Mouse (Mus musculus) hindbrain, embryonic 16.5 days (tissue): ENCODE results near the gene Hmgb2. TPM values are rescaled to one million over a fixed set of nuclear protein-coding genes. Genes with fewer than 3 reads are reported as not detected.

Source experiments
- ATAC-seq: fragments of 200-750 bp; cut with Nextera tagmentation; 2 replicates; pipeline ENCODE4 v1.8.0; 2017; ENCODE audit warnings: moderate TSS enrichment, moderate library complexity
- H3K27ac ChIP-seq: fragments of 300-500 bp; sonication (generic); 2 replicates; pipeline ENCODE4 v1.5.1; 2014; ENCODE audit warnings: low read depth, mild to moderate bottlenecking, control low read depth, low read length, moderate library complexity
- H3K27me3 ChIP-seq: fragments of 300-500 bp; sonication (generic); replicated peaks from 2 replicates; pipeline ENCODE4 v1.6.1; 2014; ENCODE audit warnings: low read length; ENCODE audit not compliant: control insufficient read depth, insufficient read depth
- H3K36me3 ChIP-seq: fragments of 300-500 bp; sonication (generic); 2 replicates; pipeline ENCODE4 v1.6.1; 2014; ENCODE audit warnings: mild to moderate bottlenecking, low read length, moderate library complexity, mixed read lengths; ENCODE audit not compliant: control insufficient read depth, insufficient read depth
- H3K4me1 ChIP-seq: fragments of 300-500 bp; sonication (generic); 2 replicates; pipeline ENCODE4 v1.6.1; 2014; ENCODE audit warnings: low read depth, low read length; ENCODE audit not compliant: control insufficient read depth, insufficient read depth
- H3K4me2 ChIP-seq: fragments of 300-500 bp; sonication (generic); 2 replicates; pipeline ENCODE4 v1.6.1; 2014; ENCODE audit warnings: mild to moderate bottlenecking, low read length, control low read depth, moderate library complexity
- H3K4me3 ChIP-seq: fragments of 300-500 bp; sonication (generic); 2 replicates; pipeline ENCODE4 v1.5.1; 2014; ENCODE audit warnings: mild to moderate bottlenecking, low read length, control low read depth, moderate library complexity
- H3K9ac ChIP-seq: fragments of 300-500 bp; sonication (generic); 2 replicates; pipeline ENCODE4 v1.6.1; 2014; ENCODE audit warnings: low read depth, mild to moderate bottlenecking, control low read depth, low read length, moderate library complexity
- H3K9me3 ChIP-seq: fragments of 300-500 bp; sonication (generic); 2 replicates; pipeline ENCODE4 v1.6.1; 2014; ENCODE audit warnings: mild to moderate bottlenecking, low read length, moderate library complexity; ENCODE audit not compliant: control insufficient read depth
- WGBS: fragments of 180-500 bp; shearing (Covaris S2); extraction: QIAGEN DNeasy Blood & Tissue Kit; methylation state at CpG from one replicate; pipeline ENCODE4 v1.1.7; 2014; 5-methylcytosine and 5-hydroxymethylcytosine counted together
- polyA plus RNA-seq: library from polyadenylated mRNA; unstranded; fragments of >200 nt; fragmentation: Nextera tagmentation; extraction: Ambion mirVana; gene quantifications from 2 replicates; pipeline ENCODE4 v1.2.1, GENCODE M21; 2015

Gene Hmgb2
- 65.0 and 67.4 TPM in 2 replicates for polyA plus RNA-seq

DNA sequence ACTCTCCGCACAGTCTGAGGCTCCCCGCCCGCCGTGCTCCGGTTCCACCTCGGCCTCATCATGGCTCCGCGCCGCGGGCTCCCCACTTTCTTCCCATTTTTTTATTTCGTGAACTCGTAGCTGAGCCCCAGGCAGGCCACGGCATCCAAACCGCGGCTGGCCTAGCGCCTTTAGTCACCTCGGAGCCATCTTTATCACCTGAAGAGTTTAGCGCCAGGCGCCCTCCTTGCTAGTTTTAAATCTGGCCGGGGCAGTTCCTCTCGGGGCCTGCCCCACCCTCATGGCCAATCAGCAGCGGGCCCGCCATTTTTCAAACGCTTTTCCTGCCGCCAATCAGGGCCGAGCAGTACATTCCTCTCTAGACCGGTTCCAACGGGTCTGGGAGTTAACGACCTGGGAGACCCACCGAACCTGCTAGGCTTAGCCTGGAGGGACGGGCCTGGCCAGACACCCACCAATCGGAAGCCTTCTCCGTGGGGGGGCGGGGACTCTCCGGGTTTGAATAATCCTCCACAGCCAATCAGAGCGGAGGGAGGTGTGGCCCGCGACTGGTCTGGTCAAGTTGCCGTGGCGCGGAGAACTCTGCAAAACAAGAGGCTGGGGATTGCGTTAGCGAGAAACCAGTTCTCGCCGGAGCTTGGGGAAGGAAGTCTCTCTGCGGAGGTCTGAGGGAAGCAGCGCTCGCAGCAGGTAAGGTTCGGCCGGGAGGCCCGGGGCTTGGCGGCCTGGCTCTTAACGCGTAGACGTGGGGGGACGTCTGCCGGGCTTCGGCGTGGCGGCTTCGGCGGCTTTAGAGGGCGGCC lies at the start of gene Hmgb2:
Gene Hmgb2 (plus strand): TSS at position 592 of the 803 bp plus-strand sequence.
- Histone ChIP-seq H3K9ac (peak within 1 kb of the TSS; percentile 78), H3K4me3 (peak within 1 kb of the TSS; percentile 82), H3K4me1 (peaks cover 2% of the 10 kb centered on the region; the same call in 1 of the 2 replicates), H3K36me3 (no peaks in the 10 kb centered on the region), H3K27ac (peak within 1 kb of the TSS; percentile 98), H3K9me3 (no peaks in the 10 kb centered on the region), H3K27me3 (no peaks in the 10 kb centered on the region), H3K4me2 (peak within 1 kb of the TSS; percentile 99)
- ATAC-seq: peak; percentile 100
- WGBS: under 1% methylated on average over 63 of the region's 63 CpGs

DNA sequence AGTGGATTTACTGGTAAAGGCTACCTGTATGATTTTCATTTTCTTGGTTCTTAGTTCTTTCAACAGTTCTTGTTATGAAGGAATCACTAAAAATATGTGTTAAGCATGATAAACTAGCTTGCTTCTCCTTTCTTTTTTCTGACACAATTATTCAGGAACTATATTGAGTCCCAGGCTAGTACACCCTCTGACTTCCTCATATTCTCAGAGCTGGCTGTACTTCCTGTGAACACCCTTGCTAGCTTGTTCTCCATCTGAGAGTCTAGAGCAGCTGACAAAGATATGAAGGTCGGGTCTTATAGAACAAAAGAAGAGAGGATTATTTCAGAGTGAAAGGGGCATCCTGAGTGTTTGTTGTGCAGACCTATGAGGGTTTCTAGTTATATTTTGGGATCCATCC lies 48.9 kb upstream of the Hmgb2 start:
- no peak overlapping the region for H3K4me2 ChIP-seq
- no peaks in the 10 kb centered on the region for H3K9me3 ChIP-seq
- WGBS: 58% methylated on average over 1 of the region's 1 CpGs
- no peaks in the 10 kb centered on the region for H3K27me3 ChIP-seq
- no peaks in the 10 kb centered on the region for H3K4me1 ChIP-seq
- ATAC-seq: no peak
- no peaks in the 10 kb centered on the region for H3K36me3 ChIP-seq
- no peak overlapping the region for H3K4me3 ChIP-seq
- no peak overlapping the region for H3K9ac ChIP-seq
- H3K27ac ChIP-seq: no peak overlapping the region

DNA sequence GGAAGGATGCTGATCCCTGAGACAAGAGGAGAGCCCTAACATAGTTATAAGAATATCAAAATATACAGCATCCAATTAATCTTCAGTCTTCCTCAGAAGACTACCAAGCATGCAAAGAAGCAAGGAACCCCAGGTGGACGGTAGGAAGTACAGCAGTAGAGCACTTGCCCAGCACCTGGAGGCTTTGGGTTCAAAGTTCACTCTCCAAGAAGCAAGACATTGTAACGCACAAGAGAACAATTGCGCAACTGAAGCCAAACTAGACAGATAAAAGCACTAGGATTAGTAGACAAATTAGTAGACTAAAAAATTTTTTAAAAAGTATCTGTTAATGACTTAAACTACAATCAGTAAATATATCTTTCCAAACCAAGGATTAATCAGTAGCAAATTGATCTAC lies 48.0 kb upstream of the Hmgb2 start:
- no peaks in the 10 kb centered on the region for H3K27me3 ChIP-seq
- H3K27ac ChIP-seq: no peak overlapping the region
- H3K4me3 ChIP-seq: no peak overlapping the region
- 91% methylated on average over 3 of the region's 3 CpGs for WGBS
- no peaks in the 10 kb centered on the region for H3K9me3 ChIP-seq
- H3K4me1 ChIP-seq: no peaks in the 10 kb centered on the region
- no peak for ATAC-seq
- no peak overlapping the region for H3K4me2 ChIP-seq
- no peak overlapping the region for H3K9ac ChIP-seq
- H3K36me3 ChIP-seq: no peaks in the 10 kb centered on the region

- Histone ChIP-seq H3K9ac (no peak overlapping the region), H3K4me1 (no peaks in the 10 kb centered on the region), H3K4me2 (no peak overlapping the region), H3K9me3 (no peaks in the 10 kb centered on the region), H3K27ac (no peak overlapping the region), H3K27me3 (no peaks in the 10 kb centered on the region), H3K36me3 (no peaks in the 10 kb centered on the region), H3K4me3 (no peak overlapping the region)
- WGBS: 62% methylated on average over 5 of the region's 5 CpGs
- peak; percentile 50 for ATAC-seq
These were observed 43.1 kb upstream of the Hmgb2 start for GRCm38 (mm10) chr8:57468624-57469023.

- no peak overlapping the region for H3K4me3 ChIP-seq
- no peak for ATAC-seq
- 90% methylated on average over 5 of the region's 5 CpGs for WGBS
- no peaks in the 10 kb centered on the region for H3K36me3 ChIP-seq
- H3K4me1 ChIP-seq: no peaks in the 10 kb centered on the region
- H3K27ac ChIP-seq: no peak overlapping the region
- no peak overlapping the region for H3K4me2 ChIP-seq
- H3K9ac ChIP-seq: no peak overlapping the region
- no peaks in the 10 kb centered on the region for H3K27me3 ChIP-seq
- H3K9me3 ChIP-seq: no peaks in the 10 kb centered on the region
These were observed 40.8 kb upstream of the Hmgb2 start for GRCm38 (mm10) chr8:57470863-57471262.

DNA sequence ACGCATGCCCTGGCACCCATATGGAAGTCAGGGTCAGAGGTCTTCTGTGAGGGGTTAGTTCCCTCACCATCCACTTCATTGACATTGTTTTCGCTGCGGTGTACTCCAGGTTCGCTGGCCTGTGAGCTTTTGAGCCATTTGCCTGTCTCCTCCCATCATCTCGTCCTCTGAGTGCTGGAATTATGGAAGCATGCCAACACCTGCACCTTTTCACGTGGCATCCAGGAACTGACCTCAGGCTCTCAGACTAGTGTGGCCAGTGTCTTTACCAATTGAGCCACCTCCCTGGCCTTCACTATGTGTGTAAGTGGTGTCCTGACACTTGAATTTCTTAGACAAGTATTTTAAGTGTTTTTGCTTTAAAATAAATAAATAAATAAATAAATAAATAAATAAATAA lies 38.0 kb upstream of the Hmgb2 start:
- Histone ChIP-seq H3K4me3 (no peak overlapping the region), H3K9me3 (no peaks in the 10 kb centered on the region), H3K27ac (no peak overlapping the region), H3K4me1 (no peaks in the 10 kb centered on the region), H3K4me2 (no peak overlapping the region), H3K9ac (no peak overlapping the region), H3K36me3 (no peaks in the 10 kb centered on the region), H3K27me3 (no peaks in the 10 kb centered on the region)
- no peak for ATAC-seq
- WGBS: 85% methylated on average over 6 of the region's 6 CpGs

GRCm38 (mm10) chr8:57478406-57478805 lies 33.3 kb upstream of the Hmgb2 start:
- Histone ChIP-seq H3K9ac (no peak overlapping the region), H3K4me1 (no peaks in the 10 kb centered on the region), H3K27me3 (no peaks in the 10 kb centered on the region), H3K9me3 (no peaks in the 10 kb centered on the region), H3K27ac (no peak overlapping the region), H3K36me3 (peaks cover 5% of the 10 kb centered on the region; the same call in 1 of the 2 replicates), H3K4me3 (no peak overlapping the region), H3K4me2 (no peak overlapping the region)
- ATAC-seq: no peak
- WGBS: 76% methylated on average over 3 of the region's 3 CpGs

GRCm38 (mm10) chr8:57479700-57480099 lies 32.0 kb upstream of the Hmgb2 start:
- H3K4me3 ChIP-seq: no peak overlapping the region
- no peak overlapping the region for H3K4me2 ChIP-seq
- peaks cover 5% of the 10 kb centered on the region; the same call in 1 of the 2 replicates for H3K36me3 ChIP-seq
- H3K9ac ChIP-seq: no peak overlapping the region
- H3K9me3 ChIP-seq: no peaks in the 10 kb centered on the region
- no peaks in the 10 kb centered on the region for H3K27me3 ChIP-seq
- H3K4me1 ChIP-seq: no peaks in the 10 kb centered on the region
- 94% methylated on average over 8 of the region's 8 CpGs for WGBS
- no peak for ATAC-seq
- no peak overlapping the region for H3K27ac ChIP-seq

DNA sequence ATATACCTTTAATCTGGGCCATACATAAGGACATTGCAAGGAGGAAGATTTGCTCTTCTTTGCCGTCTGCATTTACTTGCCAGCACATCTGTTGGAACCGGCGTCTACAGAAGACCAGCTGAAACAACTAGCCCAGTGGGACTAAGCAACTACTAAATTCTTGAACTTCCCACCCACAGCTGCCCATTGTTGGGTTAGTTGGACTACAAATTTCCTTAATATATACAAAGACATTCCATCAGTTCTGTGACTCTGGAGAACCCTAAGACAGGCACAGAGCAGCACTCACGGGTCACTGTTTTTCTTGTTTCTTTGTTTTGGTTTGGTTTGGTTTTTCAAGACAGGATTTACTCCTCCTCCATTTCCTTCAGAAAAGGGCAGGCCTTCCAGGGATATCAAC lies 31.1 kb upstream of the Hmgb2 start:
- Histone ChIP-seq H3K4me3 (no peak overlapping the region), H3K4me1 (peaks cover 4% of the 10 kb centered on the region), H3K27ac (no peak overlapping the region), H3K27me3 (no peaks in the 10 kb centered on the region), H3K9me3 (no peaks in the 10 kb centered on the region), H3K4me2 (no peak overlapping the region), H3K36me3 (peaks cover 5% of the 10 kb centered on the region; the same call in 1 of the 2 replicates), H3K9ac (no peak overlapping the region)
- 84% methylated on average over 4 of the region's 4 CpGs for WGBS
- no peak for ATAC-seq
